Mouse (Mus musculus): Measurements from ENCODE around the gene Bahcc1. TPM values are rescaled to one million over a fixed set of nuclear protein-coding genes. Genes with fewer than 3 reads are reported as not detected.

Gene Bahcc1
- polyA plus RNA-seq, 1 experiment = 5.9 TPM

DNA sequence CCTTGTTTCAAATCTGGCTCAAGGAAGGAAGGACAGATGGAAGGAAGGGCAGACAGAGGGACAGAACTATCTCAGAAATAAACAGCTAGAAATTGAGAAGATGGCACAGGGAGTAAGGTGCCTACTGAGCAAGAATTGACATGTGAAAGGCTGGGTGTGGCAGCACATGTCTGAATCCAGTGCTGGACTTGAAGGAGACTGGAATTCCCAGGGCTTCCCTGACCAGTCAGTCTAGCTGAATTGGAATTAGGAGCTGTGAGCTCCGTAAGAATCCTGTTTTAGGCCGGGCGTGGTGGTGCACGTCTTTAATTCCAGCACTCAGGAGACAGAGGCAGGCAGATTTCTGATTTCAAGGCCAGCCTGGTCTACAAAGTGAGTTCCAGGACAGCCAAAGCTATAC is 108.9 kb downstream of the Bahcc1 start:
- Histone ChIP-seq H3K4me3 (ENCODE audit: insufficient read depth, low read depth, low read length) (no peak overlapping the region), H3K27ac (replicated peaks; ENCODE audit: low read depth, low read length) (no peak overlapping the region), H3K4me1 (ENCODE audit: control insufficient read depth, insufficient read depth, insufficient read length, low read length) (no peaks in the 10 kb centered on the region)

Other genes with a start within 250 kb of the Bahcc1 start
- 6.7 and 12.0 TPM in 2 replicates for gene Aatk, start 185.8 kb upstream of the Bahcc1 start, polyA plus RNA-seq (2012; ENCODE audit: insufficient read depth, insufficient read length, missing spikeins)
- 1.9 and 3.0 TPM in 2 replicates for gene Cep131, start 146.1 kb upstream of the Bahcc1 start, polyA plus RNA-seq (2012; ENCODE audit: insufficient read depth, insufficient read length, missing spikeins)
- gene Tepsin, start 134.2 kb upstream of the Bahcc1 start, polyA plus RNA-seq (2012; ENCODE audit: insufficient read depth, insufficient read length, missing spikeins) = 3.7 and 4.8 TPM in 2 replicates
- gene Ndufaf8, start 134.0 kb upstream of the Bahcc1 start, polyA plus RNA-seq (2012; ENCODE audit: insufficient read depth, insufficient read length, missing spikeins) = 84.1 and 118 TPM in 2 replicates
- gene Slc38a10, start 81.6 kb upstream of the Bahcc1 start, polyA plus RNA-seq (2012; ENCODE audit: insufficient read depth, insufficient read length, missing spikeins) = 80.3 and 82.0 TPM in 2 replicates
- 325 and 418 TPM in 2 replicates for gene Actg1, start 115.6 kb downstream of the Bahcc1 start, polyA plus RNA-seq (2012; ENCODE audit: insufficient read depth, insufficient read length, missing spikeins)
- not detected in 2 replicates for gene Fscn2, start 128.6 kb downstream of the Bahcc1 start, polyA plus RNA-seq (2012; ENCODE audit: insufficient read depth, insufficient read length, missing spikeins)
- 6.2 and 7.3 TPM in 2 replicates for gene Faap100, start 145.8 kb downstream of the Bahcc1 start, polyA plus RNA-seq (2012; ENCODE audit: insufficient read depth, insufficient read length, missing spikeins)
- 27.2 and 35.9 TPM in 2 replicates for gene Nploc4, start 204.8 kb downstream of the Bahcc1 start, polyA plus RNA-seq (2012; ENCODE audit: insufficient read depth, insufficient read length, missing spikeins)
- not detected in 2 replicates for gene Tspan10, start 209.7 kb downstream of the Bahcc1 start, polyA plus RNA-seq (2012; ENCODE audit: insufficient read depth, insufficient read length, missing spikeins)
- not detected in 2 replicates for gene Pde6g, start 220.6 kb downstream of the Bahcc1 start, polyA plus RNA-seq (2012; ENCODE audit: insufficient read depth, insufficient read length, missing spikeins)
- gene Oxld1, start 225.1 kb downstream of the Bahcc1 start, polyA plus RNA-seq (2012; ENCODE audit: insufficient read depth, insufficient read length, missing spikeins) = 58.7 and 70.2 TPM in 2 replicates
- gene Ccdc137, start 225.2 kb downstream of the Bahcc1 start, polyA plus RNA-seq (2012; ENCODE audit: insufficient read depth, insufficient read length, missing spikeins) = 5.7 and 8.6 TPM in 2 replicates
- 11.4 and 20.4 TPM in 2 replicates for gene Arl16, start 234.7 kb downstream of the Bahcc1 start, polyA plus RNA-seq (2012; ENCODE audit: insufficient read depth, insufficient read length, missing spikeins)